Mouse (Mus musculus) lung, postnatal 0 days (tissue): ENCODE data around the gene Mlycd.

ENCODE experiments used
- CTCF ChIP-seq: IDR thresholded peaks from 2 replicates; pipeline ENCODE4 v1.5.1; 2016; ENCODE audit warnings: antibody characterized with exemption, mild to moderate bottlenecking
- EP300 ChIP-seq: IDR thresholded peaks from 2 replicates; pipeline ENCODE4 v1.6.1; 2016; ENCODE audit warnings: antibody characterized with exemption, mild to moderate bottlenecking, control low read depth

GRCm38 (mm10) chr8:119426069-119426735 is 31.5 kb downstream of the Mlycd start:
- TF ChIP-seq CTCF (no peak), EP300 (no peak)
